Mouse (Mus musculus) hindbrain, embryonic 16.5 days (tissue): ENCODE measurements around the gene Gapdh. TPM values are rescaled to one million over a fixed set of nuclear protein-coding genes. Genes with fewer than 3 reads are reported as not detected.

Source experiments
- ATAC-seq: fragments of 200-750 bp; cut with Nextera tagmentation; 2 replicates; pipeline ENCODE4 v1.8.0; 2017; ENCODE audit warnings: moderate TSS enrichment, moderate library complexity
- H3K27ac ChIP-seq: fragments of 300-500 bp; sonication (generic); 2 replicates; pipeline ENCODE4 v1.5.1; 2014; ENCODE audit warnings: low read depth, mild to moderate bottlenecking, control low read depth, low read length, moderate library complexity
- H3K27me3 ChIP-seq: fragments of 300-500 bp; sonication (generic); replicated peaks from 2 replicates; pipeline ENCODE4 v1.6.1; 2014; ENCODE audit warnings: low read length; ENCODE audit not compliant: control insufficient read depth, insufficient read depth
- H3K36me3 ChIP-seq: fragments of 300-500 bp; sonication (generic); 2 replicates; pipeline ENCODE4 v1.6.1; 2014; ENCODE audit warnings: mild to moderate bottlenecking, low read length, moderate library complexity, mixed read lengths; ENCODE audit not compliant: control insufficient read depth, insufficient read depth
- H3K4me1 ChIP-seq: fragments of 300-500 bp; sonication (generic); 2 replicates; pipeline ENCODE4 v1.6.1; 2014; ENCODE audit warnings: low read depth, low read length; ENCODE audit not compliant: control insufficient read depth, insufficient read depth
- H3K4me2 ChIP-seq: fragments of 300-500 bp; sonication (generic); 2 replicates; pipeline ENCODE4 v1.6.1; 2014; ENCODE audit warnings: mild to moderate bottlenecking, low read length, control low read depth, moderate library complexity
- H3K4me3 ChIP-seq: fragments of 300-500 bp; sonication (generic); 2 replicates; pipeline ENCODE4 v1.5.1; 2014; ENCODE audit warnings: mild to moderate bottlenecking, low read length, control low read depth, moderate library complexity
- H3K9ac ChIP-seq: fragments of 300-500 bp; sonication (generic); 2 replicates; pipeline ENCODE4 v1.6.1; 2014; ENCODE audit warnings: low read depth, mild to moderate bottlenecking, control low read depth, low read length, moderate library complexity
- H3K9me3 ChIP-seq: fragments of 300-500 bp; sonication (generic); 2 replicates; pipeline ENCODE4 v1.6.1; 2014; ENCODE audit warnings: mild to moderate bottlenecking, low read length, moderate library complexity; ENCODE audit not compliant: control insufficient read depth
- WGBS: fragments of 180-500 bp; shearing (Covaris S2); extraction: QIAGEN DNeasy Blood & Tissue Kit; methylation state at CpG from one replicate; pipeline ENCODE4 v1.1.7; 2014; 5-methylcytosine and 5-hydroxymethylcytosine counted together
- polyA plus RNA-seq: library from polyadenylated mRNA; unstranded; fragments of >200 nt; fragmentation: Nextera tagmentation; extraction: Ambion mirVana; gene quantifications from 2 replicates; pipeline ENCODE4 v1.2.1, GENCODE M21; 2015

Gapdh gene
- polyA plus RNA-seq, 1 experiment from 2014 or later = 1,587 TPM

DNA sequence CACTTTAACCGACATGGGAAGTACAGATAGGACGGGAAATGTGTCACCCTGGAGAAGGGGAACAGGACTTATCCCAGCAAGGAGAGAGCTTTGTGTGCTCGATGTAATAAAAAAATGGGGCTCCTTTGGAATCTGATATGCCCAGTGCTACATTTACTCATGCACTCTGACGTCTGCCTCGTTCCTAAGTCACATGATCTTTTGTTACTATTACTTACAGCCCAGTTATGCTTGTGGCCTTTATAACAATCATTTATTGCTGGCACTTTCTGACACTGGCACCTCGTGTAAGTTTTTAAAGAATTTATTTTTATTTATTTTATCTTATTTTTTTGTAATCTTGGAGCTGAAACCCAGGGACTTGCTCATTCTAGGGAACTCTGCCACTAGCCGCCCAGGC, 27.1 kb upstream of the Gapdh start:
- Histone ChIP-seq H3K4me3 (no peak overlapping the region), H3K9me3 (no peaks in the 10 kb centered on the region), H3K36me3 (peaks cover 9% of the 10 kb centered on the region; the same call in 1 of the 2 replicates), H3K27me3 (no peaks in the 10 kb centered on the region), H3K27ac (no peak overlapping the region), H3K4me1 (peaks cover 8% of the 10 kb centered on the region), H3K4me2 (no peak overlapping the region; the same call in 1 of the 2 replicates), H3K9ac (no peak overlapping the region)
- no peak for ATAC-seq
- 80% methylated on average over 7 of the region's 7 CpGs for WGBS

DNA sequence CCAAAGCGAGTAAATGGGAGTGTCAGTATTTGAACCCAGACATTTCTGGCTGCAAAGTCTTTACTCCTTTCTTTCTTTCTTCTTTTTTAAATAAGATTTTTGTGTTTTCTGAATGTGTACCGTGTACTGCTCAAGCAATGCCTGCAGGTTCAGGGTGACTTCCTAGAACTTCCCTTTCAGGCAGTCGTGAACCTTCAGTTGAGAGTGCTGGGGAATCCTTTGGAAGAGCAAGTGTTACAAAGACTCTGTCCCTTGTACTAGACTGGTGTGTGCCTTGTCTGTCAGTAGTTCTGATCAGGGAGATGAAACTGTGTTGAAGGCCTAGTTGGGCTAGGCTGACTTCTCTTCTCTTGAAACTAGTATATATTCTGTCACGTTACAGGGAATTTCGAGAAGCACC, 26.6 kb upstream of the Gapdh start:
- ATAC-seq = no peak
- Histone ChIP-seq H3K9ac (peak overlapping the region; percentile 67), H3K4me3 (peak overlapping the region; percentile 73), H3K4me1 (peaks cover 8% of the 10 kb centered on the region), H3K27me3 (no peaks in the 10 kb centered on the region), H3K27ac (no peak overlapping the region; the same call in 1 of the 2 replicates), H3K4me2 (peak overlapping the region; percentile 88), H3K36me3 (peaks cover 9% of the 10 kb centered on the region; the same call in 1 of the 2 replicates), H3K9me3 (no peaks in the 10 kb centered on the region)
- WGBS = 43% methylated on average over 5 of the region's 5 CpGs

DNA sequence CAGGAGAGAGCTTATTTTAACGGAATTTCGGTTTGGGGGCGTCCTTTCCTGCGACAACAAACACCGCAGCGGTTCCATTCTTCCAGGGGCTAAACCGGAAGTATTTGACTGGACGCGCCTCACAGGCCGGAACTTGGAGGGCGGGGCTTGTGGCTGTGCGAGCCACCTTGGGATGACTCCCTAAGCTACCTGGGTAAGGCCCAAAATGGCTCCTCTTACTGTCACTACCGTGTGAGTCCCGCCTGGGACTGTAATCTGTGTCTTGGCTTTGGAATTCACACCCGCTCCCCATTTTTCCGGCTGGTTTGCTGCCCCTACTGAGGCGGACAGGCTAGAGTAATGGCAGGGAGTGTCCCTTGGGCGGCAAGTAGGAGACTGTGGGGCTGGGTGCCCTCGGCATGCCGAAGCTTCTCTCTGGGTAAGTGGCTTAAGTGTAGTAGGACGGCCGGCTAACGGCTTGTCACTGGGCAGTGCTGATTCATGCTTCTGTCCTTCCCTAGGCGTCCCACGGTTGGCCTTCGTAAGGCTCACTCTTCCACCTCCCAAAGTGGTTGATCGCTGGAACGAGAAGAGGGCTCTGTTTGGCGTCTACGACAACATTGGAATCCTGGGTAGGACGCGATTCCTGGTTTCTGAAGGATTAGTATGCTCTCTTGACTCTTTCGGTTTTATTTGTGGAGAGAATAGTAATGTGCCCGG, 25.9 kb upstream of the Gapdh start:
- Histone ChIP-seq H3K4me3 (peak overlapping the region; percentile 73), H3K4me1 (peaks cover 8% of the 10 kb centered on the region), H3K36me3 (peaks cover 14% of the 10 kb centered on the region), H3K27ac (peak overlapping the region; percentile 99), H3K9me3 (no peaks in the 10 kb centered on the region), H3K9ac (peak overlapping the region; percentile 67), H3K4me2 (peak overlapping the region; percentile 88), H3K27me3 (no peaks in the 10 kb centered on the region)
- under 1% methylated on average over 34 of the region's 34 CpGs for WGBS
- peak; percentile 94 for ATAC-seq

DNA sequence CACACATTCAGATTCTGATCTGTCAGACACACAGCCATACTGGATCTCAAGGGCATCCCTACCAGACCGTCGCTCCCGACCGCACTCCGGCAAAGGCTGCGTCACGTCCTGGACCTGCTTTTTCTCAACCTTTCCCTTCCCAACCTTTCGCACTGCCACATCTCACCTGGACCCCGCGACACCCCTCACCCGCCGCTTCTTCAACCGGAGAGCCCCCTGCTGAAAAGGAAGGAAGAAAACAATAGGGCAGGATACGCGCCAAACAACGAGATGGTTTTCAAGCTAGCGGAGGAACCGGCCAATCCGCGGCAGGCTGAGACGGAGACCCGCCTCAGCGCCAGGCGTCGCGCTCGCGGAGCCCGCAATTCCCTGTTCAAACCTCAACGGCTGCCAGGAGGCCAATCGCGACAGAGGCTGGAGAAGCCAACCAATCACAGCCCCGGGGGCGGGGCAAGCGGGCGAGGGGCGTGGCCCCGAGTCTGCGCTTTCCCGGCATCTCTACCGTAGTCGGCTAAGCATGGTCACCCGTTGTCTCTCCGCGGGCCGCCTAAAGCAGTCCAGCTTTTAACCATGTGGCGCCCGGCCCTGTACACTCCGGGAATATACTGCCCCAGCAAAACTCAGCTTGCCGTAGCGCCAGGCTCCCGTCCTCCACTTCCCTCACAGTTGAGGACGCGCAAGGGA, 25.2 kb upstream of the Gapdh start, which contains the start of the genes Ncapd2 and Mrpl51:
Ncapd2 (minus strand) TSS at position 370 of the 684 bp plus-strand sequence.
Mrpl51 (plus strand) TSS at position 470 of the 684 bp plus-strand sequence.
- Histone ChIP-seq H3K36me3 (peaks cover 16% of the 10 kb centered on the region), H3K27ac (peak within 1 kb of the TSS; percentile 99), H3K4me2 (peak within 1 kb of the TSS; percentile 88), H3K9ac (peak within 1 kb of the TSS; percentile 74), H3K4me1 (peaks cover 8% of the 10 kb centered on the region), H3K27me3 (no peaks in the 10 kb centered on the region), H3K4me3 (peak within 1 kb of the TSS; percentile 73), H3K9me3 (no peaks in the 10 kb centered on the region)
- ATAC-seq = peak; percentile 98
- under 1% methylated on average over 54 of the region's 54 CpGs for WGBS

DNA sequence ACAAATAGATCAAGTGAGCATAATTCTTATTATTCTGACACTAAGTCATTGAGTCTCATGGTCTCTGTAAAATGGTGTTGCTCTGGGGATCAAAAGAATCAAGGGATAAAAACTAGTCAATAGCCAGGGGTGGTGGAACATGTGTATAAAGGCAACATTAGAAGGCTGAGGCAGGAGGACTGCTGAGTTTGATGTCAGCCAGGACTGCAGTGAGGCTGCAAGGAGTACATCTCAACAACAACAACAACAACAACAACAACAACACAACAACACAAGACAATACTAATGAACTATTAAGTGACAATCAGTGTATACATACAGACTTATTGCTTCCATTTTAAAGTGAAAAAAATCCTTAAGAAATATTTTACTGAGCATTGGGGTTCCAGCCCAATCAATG, 24.5 kb upstream of the Gapdh start:
- peak overlapping the region; percentile 68 for H3K4me2 ChIP-seq
- peaks cover 20% of the 10 kb centered on the region for H3K36me3 ChIP-seq
- H3K27ac ChIP-seq = peak overlapping the region; percentile 99
- ATAC-seq = no peak
- no peaks in the 10 kb centered on the region for H3K9me3 ChIP-seq
- no peaks in the 10 kb centered on the region for H3K27me3 ChIP-seq
- peaks cover 8% of the 10 kb centered on the region for H3K4me1 ChIP-seq
- H3K4me3 ChIP-seq = peak overlapping the region; percentile 73
- H3K9ac ChIP-seq = peak overlapping the region; percentile 74

DNA sequence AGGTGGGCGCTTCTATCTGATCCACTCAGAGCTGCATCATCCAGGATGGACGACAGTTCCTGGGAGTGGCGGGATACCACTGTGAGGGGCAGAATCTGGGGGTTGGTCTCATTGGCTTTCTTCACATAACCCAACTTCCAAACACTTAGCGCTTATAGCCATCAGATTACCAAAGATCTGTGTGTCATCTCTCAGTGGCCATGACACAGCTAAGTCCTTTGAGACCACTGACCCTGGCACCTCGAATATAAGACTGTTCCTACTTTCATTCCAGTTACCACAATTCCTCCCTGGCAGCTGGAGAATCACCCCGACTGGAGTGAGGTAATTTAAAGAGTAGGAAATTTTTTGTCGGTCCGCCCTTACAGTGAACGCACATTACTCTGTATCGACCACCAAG, 19.9 kb upstream of the Gapdh start:
- Histone ChIP-seq H3K4me1 (no peaks in the 10 kb centered on the region; the same call in 1 of the 2 replicates), H3K4me2 (no peak overlapping the region), H3K9ac (no peak overlapping the region), H3K36me3 (peaks cover 34% of the 10 kb centered on the region), H3K4me3 (no peak overlapping the region), H3K27me3 (no peaks in the 10 kb centered on the region), H3K9me3 (no peaks in the 10 kb centered on the region), H3K27ac (no peak overlapping the region)
- no peak for ATAC-seq
- 93% methylated on average over 10 of the region's 10 CpGs for WGBS

DNA sequence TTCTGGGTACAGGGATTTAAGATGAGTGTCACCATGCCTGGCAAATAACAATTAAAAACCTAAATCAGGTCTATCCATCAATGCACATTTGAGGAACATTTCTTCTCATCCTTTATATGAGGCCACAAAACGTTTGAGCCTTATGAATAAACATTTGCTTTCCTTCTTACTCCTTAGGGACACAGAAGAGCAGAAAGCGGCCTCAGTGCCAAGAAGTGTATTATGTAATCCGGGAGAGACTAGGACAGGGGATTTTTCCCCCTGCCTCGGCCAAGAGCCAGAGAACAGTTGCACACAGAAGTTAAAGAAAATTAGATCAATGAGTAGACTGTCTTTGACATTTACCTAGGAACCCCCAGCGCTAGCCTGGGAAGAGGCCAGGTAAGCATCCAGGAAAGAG, 15.9 kb upstream of the Gapdh start:
- H3K9ac ChIP-seq = no peak overlapping the region
- H3K27ac ChIP-seq = no peak overlapping the region
- H3K27me3 ChIP-seq = no peaks in the 10 kb centered on the region
- no peaks in the 10 kb centered on the region for H3K9me3 ChIP-seq
- H3K36me3 ChIP-seq = peaks cover 59% of the 10 kb centered on the region
- H3K4me2 ChIP-seq = no peak overlapping the region
- H3K4me1 ChIP-seq = no peaks in the 10 kb centered on the region
- WGBS = 70% methylated on average over 5 of the region's 5 CpGs
- ATAC-seq = no peak
- no peak overlapping the region for H3K4me3 ChIP-seq

DNA sequence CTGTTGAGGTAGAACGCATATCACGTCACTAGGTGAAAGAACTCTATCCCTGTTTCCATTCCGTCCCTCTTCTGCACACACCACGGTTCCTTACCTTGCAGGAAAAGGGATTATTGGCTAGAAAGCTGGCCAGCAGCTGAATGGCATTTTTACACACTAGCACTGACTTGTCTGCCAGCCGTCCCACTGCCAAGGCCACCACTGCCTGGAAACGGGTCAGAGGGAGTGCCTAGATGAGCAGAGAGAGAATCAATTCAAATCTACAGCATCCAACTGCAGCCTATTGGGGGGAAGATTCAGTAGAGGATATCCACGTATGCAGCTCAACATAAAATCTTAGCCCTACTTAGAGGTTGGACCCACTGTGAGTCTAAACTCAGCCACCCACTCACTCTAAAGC, 13.3 kb upstream of the Gapdh start:
- Histone ChIP-seq H3K36me3 (peaks cover 52% of the 10 kb centered on the region), H3K9me3 (no peaks in the 10 kb centered on the region), H3K4me1 (no peaks in the 10 kb centered on the region), H3K27ac (no peak overlapping the region), H3K9ac (no peak overlapping the region), H3K4me3 (no peak overlapping the region), H3K4me2 (no peak overlapping the region), H3K27me3 (no peaks in the 10 kb centered on the region)
- WGBS = 89% methylated on average over 7 of the region's 7 CpGs
- no peak for ATAC-seq

DNA sequence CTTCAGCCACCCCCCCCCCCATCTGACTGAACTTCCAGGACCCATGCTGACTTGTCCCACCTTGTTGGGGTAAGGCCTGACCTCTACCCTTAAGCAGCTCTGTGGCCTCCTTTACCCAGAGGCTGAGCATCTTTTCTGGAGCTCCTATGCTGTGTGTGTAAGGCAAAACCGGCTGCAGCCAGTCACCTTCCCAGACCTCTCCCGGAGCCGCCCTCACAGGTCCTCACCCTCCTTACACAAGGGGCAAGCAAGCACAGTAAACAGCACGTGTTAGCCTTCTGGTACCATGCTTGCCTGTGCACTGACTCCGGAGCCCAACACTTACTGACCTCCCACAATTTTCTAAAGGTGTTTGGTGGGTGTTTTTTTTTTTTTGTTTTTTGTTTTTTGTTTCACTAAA, 9.2 kb upstream of the Gapdh start:
- Histone ChIP-seq H3K4me3 (no peak overlapping the region), H3K9ac (no peak overlapping the region), H3K4me2 (no peak overlapping the region), H3K27me3 (no peaks in the 10 kb centered on the region), H3K27ac (no peak overlapping the region), H3K9me3 (no peaks in the 10 kb centered on the region), H3K36me3 (peaks cover 67% of the 10 kb centered on the region), H3K4me1 (no peaks in the 10 kb centered on the region)
- ATAC-seq = no peak
- WGBS = 92% methylated on average over 5 of the region's 5 CpGs
